Mouse (Mus musculus) leukemia stem cell, adult 10-12 weeks (primary cell): ENCODE data around the gene Olfr874. TPM values are rescaled to one million over a fixed set of nuclear protein-coding genes. Genes with fewer than 3 reads are reported as not detected.

Source experiments
- polyA plus RNA-seq: library from polyadenylated mRNA; stranded (reverse); fragments of >175 nt; gene quantifications from 2 replicates; pipeline ENCODE4 v1.2.3, GENCODE M21; 2012; ENCODE audit warnings: low replicate concordance

Gene Olfr874
- polyA plus RNA-seq = not detected in 2 replicates

DNA sequence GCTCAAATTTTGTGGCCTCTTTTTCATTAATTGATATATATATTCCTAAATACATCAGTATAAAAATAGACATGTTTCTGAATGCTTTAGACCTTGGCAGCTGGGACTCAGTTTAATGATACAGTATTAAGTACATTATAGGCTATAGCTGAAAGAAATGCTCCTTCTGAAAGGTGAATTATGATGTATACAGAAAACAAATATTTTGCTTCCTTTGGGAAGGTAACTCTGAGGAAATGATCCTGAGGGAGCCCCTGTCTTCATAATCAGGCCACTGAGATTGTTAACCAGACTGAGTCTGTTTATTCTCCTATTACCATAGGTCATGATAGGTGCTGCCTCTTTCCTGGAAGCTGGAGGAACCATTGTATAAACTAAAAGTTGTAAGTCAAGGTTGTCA, at the start of gene Olfr874:
Gene Olfr874 (plus strand): TSS at position 301 of the 400 bp plus-strand sequence.

DNA sequence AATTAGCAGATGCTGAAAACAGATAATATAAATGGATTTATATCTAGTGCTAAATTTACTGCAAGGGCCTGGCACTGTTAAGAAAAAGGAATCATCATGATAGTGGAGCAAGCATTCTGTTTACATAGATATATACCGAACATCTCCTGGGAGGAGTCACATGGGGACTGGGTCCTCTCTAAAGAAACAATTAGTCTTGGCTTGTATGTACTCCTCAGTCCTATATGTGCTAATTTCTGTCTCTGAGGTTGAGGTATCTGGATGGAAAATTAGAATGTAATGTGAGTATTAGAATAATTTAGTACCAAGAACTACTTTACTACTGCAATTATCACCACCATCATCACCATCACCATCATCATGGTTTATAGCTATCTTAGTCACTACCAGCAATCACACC, 28.8 kb upstream of the Olfr874 start, which contains the start of gene Olfr160:
Gene Olfr160 (minus strand): TSS at position 101 of the 400 bp plus-strand sequence.

DNA sequence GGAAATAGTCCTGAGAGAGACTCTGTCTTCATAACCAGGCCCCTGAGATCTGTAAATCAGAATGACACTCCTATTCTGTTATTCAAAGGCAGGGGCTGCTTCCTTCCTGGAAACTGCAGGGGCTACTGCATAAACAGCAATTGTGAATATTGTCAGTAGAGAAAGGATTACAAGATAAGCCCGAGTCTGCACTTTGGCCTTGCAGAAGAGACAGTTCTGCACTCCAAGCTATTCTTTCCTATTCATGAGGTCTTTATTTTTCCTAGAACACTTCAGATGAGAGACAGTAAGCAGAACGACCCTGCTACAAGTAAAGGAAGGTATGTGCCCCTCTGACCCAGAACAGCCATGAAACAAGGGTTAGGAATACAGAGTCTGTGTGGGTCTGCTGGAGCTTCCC, 26.9 kb downstream of the Olfr874 start, which contains the start of gene Olfr875:
Gene Olfr875 (plus strand): TSS at position 99 of the 400 bp plus-strand sequence.

Other genes starting within 250 kb of the Olfr874 start
- 0.55 and 3.4 TPM in 2 replicates for gene Esam, start 217.0 kb upstream of the Olfr874 start, polyA plus RNA-seq
- gene Vsig2, start 205.9 kb upstream of the Olfr874 start, polyA plus RNA-seq = not detected in 2 replicates
- gene Nrgn, start 192.2 kb upstream of the Olfr874 start, polyA plus RNA-seq = 101 and 127 TPM in 2 replicates
- gene Siae, start 189.4 kb upstream of the Olfr874 start, polyA plus RNA-seq = 0.34 and 0.44 TPM in 2 replicates
- not detected in 2 replicates for gene Spa17, start 131.4 kb upstream of the Olfr874 start, polyA plus RNA-seq
- 20.1 and 35.3 TPM in 2 replicates for gene Tbrg1, start 87.8 kb upstream of the Olfr874 start, polyA plus RNA-seq
- gene Panx3, start 75.9 kb upstream of the Olfr874 start, polyA plus RNA-seq = not detected in 2 replicates
- gene Olfr160, start 28.9 kb upstream of the Olfr874 start, polyA plus RNA-seq = not detected in 2 replicates
- not detected in 2 replicates for gene Olfr875, start 26.8 kb downstream of the Olfr874 start, polyA plus RNA-seq
- gene Olfr876, start 57.9 kb downstream of the Olfr874 start, polyA plus RNA-seq = not detected in 2 replicates
- gene Olfr877, start 109.2 kb downstream of the Olfr874 start, polyA plus RNA-seq = not detected in 2 replicates
- gene Olfr145, start 151.6 kb downstream of the Olfr874 start, polyA plus RNA-seq = 0.03 TPM in 1 of 2 replicates, not detected in the other
- gene Olfr878, start 172.7 kb downstream of the Olfr874 start, polyA plus RNA-seq = not detected in 2 replicates
- not detected in 2 replicates for gene Olfr881, start 246.7 kb downstream of the Olfr874 start, polyA plus RNA-seq